Mouse (Mus musculus) erythroblast, adult 5-6 weeks (primary cell): ENCODE data around the gene Gpr35. TPM values are rescaled to one million over a fixed set of nuclear protein-coding genes. Genes with fewer than 3 reads are reported as not detected.

ENCODE experiments used
- ATAC-seq: replicated peaks from 2 replicates; pipeline ENCODE4 v1.8.0; 2016; ENCODE audit warnings: moderate number of reproducible peaks, mild to moderate bottlenecking, moderate TSS enrichment, inconsistent platforms; ENCODE audit not compliant: poor library complexity, low FRiP score, severe bottlenecking
- total RNA-seq, 2 experiments: library from RNA; stranded (forward) in 1 of 2; stranded (reverse) in 1 of 2; fragments of 150-400 nt in 1 of 2; fragments of 200-764, 138-1000 nt in 1 of 2; gene quantifications; 2 replicates each; pipeline versions ENCODE4 v1.2.3 to v1.2.4; 2015 to 2017; ENCODE audit warnings: low replicate concordance in 2 of 2

Gene Gpr35
- total RNA-seq, 2 experiments from 2014 or later, result 1.1 to 1.2 TPM

GRCm38 (mm10) chr1:92976141-92976566 is 25.5 kb downstream of the Gpr35 start:
- no peak for ATAC-seq

GRCm38 (mm10) chr1:92978645-92979044 is 28.0 kb downstream of the Gpr35 start:
- no peak for ATAC-seq

- ATAC-seq, result no peak
Observed at GRCm38 (mm10) chr1:92979073-92979602, 28.5 kb downstream of the Gpr35 start.

GRCm38 (mm10) chr1:92981056-92981845 is 30.6 kb downstream of the Gpr35 start:
- no peak for ATAC-seq

GRCm38 (mm10) chr1:92982931-92983605 is 32.4 kb downstream of the Gpr35 start:
- no peak for ATAC-seq

GRCm38 (mm10) chr1:92984999-92985398 is 34.3 kb downstream of the Gpr35 start:
- ATAC-seq, result no peak

GRCm38 (mm10) chr1:92988894-92989293 is 38.2 kb downstream of the Gpr35 start:
- no peak for ATAC-seq

GRCm38 (mm10) chr1:92989891-92990290 is 39.2 kb downstream of the Gpr35 start:
- ATAC-seq, result no peak

GRCm38 (mm10) chr1:92992214-92992855 is 41.7 kb downstream of the Gpr35 start:
- no peak for ATAC-seq

- ATAC-seq, result no peak
Observed at GRCm38 (mm10) chr1:92992880-92993279, 42.2 kb downstream of the Gpr35 start.

- ATAC-seq, result no peak
Observed at GRCm38 (mm10) chr1:93006061-93006460, 55.4 kb downstream of the Gpr35 start, which contains the start of gene Aqp12. Aqp12 (plus strand) TSS chr1:93006334.

GRCm38 (mm10) chr1:93009196-93009595 is 58.5 kb downstream of the Gpr35 start:
- ATAC-seq, result no peak

GRCm38 (mm10) chr1:93010731-93011130 is 60.1 kb downstream of the Gpr35 start:
- ATAC-seq, result no peak

- ATAC-seq, result no peak
Observed at GRCm38 (mm10) chr1:93012103-93012585, 61.5 kb downstream of the Gpr35 start.

- ATAC-seq, result no peak
Observed at GRCm38 (mm10) chr1:93013367-93013766, 62.7 kb downstream of the Gpr35 start.

- peak; percentile 77 for ATAC-seq
Observed at GRCm38 (mm10) chr1:93014460-93014859, 63.8 kb downstream of the Gpr35 start.

- no peak for ATAC-seq
Observed at GRCm38 (mm10) chr1:93015136-93015535, 64.5 kb downstream of the Gpr35 start.

GRCm38 (mm10) chr1:93018716-93019115 is 68.1 kb downstream of the Gpr35 start:
- no peak for ATAC-seq

- ATAC-seq, result no peak
Observed at GRCm38 (mm10) chr1:93020602-93021001, 69.9 kb downstream of the Gpr35 start.

- ATAC-seq, result no peak
Observed at GRCm38 (mm10) chr1:93026600-93026999, 75.9 kb downstream of the Gpr35 start.
